Mouse (Mus musculus) forebrain, embryonic 14.5 days (tissue): ENCODE measurements around the gene Myo9b. TPM values are rescaled to one million over a fixed set of nuclear protein-coding genes. Genes with fewer than 3 reads are reported as not detected.
"Not testable (repeated sequence)": the region's sequence is repeated elsewhere in the genome, so short reads cannot be mapped to it uniquely, and the experiment has no call there.

Experiments used
- ATAC-seq: fragments of 200-750 bp; cut with Nextera tagmentation; 2 replicates; pipeline ENCODE4 v1.8.0; 2017; ENCODE audit warnings: mild to moderate bottlenecking, moderate library complexity
- DNase-seq: peaks from one replicate; pipeline ENCODE4 v3.0.0-alpha.2; 2015; ENCODE audit warnings: low spot score
- H3K27ac ChIP-seq: fragments of 300-500 bp; sonication (generic); 2 replicates; pipeline ENCODE4 v1.5.1; 2014; ENCODE audit warnings: low read depth, mild to moderate bottlenecking, control low read depth, low read length, moderate library complexity
- H3K27me3 ChIP-seq: fragments of 300-500 bp; sonication (generic); replicated peaks from 2 replicates; pipeline ENCODE4 v1.6.1; 2014; ENCODE audit warnings: low read length, control low read depth, mixed read lengths; ENCODE audit not compliant: control insufficient read depth, insufficient read depth
- H3K36me3 ChIP-seq: fragments of 300-500 bp; sonication (generic); 2 replicates; pipeline ENCODE4 v1.6.1; 2014; ENCODE audit warnings: low read length, control low read depth; ENCODE audit not compliant: control insufficient read depth, insufficient read depth
- H3K4me1 ChIP-seq: fragments of 300-500 bp; sonication (generic); 2 replicates; pipeline ENCODE4 v1.6.1; 2014; ENCODE audit warnings: antibody characterized with exemption, low read length, control low read depth; ENCODE audit not compliant: control insufficient read depth, insufficient read depth
- H3K4me2 ChIP-seq: fragments of 300-500 bp; sonication (generic); 2 replicates; pipeline ENCODE4 v1.6.1; 2014; ENCODE audit warnings: mild to moderate bottlenecking, control low read depth, low read length
- H3K4me3 ChIP-seq: fragments of 300-500 bp; sonication (generic); 2 replicates; pipeline ENCODE4 v1.5.1; 2014; ENCODE audit warnings: low read depth, low read length, control low read depth
- H3K9ac ChIP-seq: fragments of 300-500 bp; sonication (generic); 2 replicates; pipeline ENCODE4 v1.6.1; 2014; ENCODE audit warnings: mild to moderate bottlenecking, low read length, control low read depth, moderate library complexity
- H3K9me3 ChIP-seq: fragments of 300-500 bp; sonication (generic); replicated peaks from 2 replicates; pipeline ENCODE4 v1.6.1; 2016; ENCODE audit warnings: low read length, control low read depth, mixed read lengths; ENCODE audit not compliant: control insufficient read depth
- WGBS: fragments of 180-500 bp; shearing (Covaris S2); extraction: QIAGEN DNeasy Blood & Tissue Kit; methylation state at CpG from one replicate; pipeline ENCODE4 v1.1.7; 2014; 5-methylcytosine and 5-hydroxymethylcytosine counted together
- polyA plus RNA-seq: library from polyadenylated mRNA; unstranded; fragments of >200 nt; fragmentation: Nextera tagmentation; extraction: Ambion mirVana; gene quantifications from 2 replicates; pipeline ENCODE4 v1.2.1, GENCODE M21; 2014

Myo9b gene
- polyA plus RNA-seq, 1 experiment from 2014 or later: 11.8 TPM

DNA sequence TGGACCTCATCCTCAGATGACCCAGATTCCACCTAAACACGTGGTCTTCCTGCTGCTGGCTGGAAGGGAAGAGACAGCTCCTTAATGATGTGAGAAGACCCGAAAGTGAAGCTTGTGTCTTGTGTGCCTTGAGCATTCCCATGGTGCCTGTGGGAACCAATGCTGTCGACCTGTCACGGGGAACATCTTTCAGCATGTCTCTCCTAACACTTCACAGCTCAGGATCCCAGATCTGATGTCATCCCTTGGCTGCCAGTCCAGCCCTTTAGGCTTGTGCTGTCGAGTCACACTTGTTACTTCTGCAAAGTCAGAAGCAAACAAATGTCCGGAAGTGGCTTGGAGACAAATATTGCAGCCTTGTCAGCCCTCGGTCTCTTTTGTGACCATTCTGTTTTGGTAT, 16.6 kb downstream of the Myo9b start:
- no peak for ATAC-seq
- Histone ChIP-seq H3K36me3 (peaks cover 23% of the 10 kb centered on the region), H3K4me1 (no peaks in the 10 kb centered on the region), H3K9me3 (no peaks in the 10 kb centered on the region), H3K27me3 (no peaks in the 10 kb centered on the region), H3K9ac (no peak overlapping the region), H3K27ac (no peak overlapping the region), H3K4me3 (no peak overlapping the region), H3K4me2 (no peak overlapping the region)
- DNase-seq: no peak
- WGBS: 90% methylated on average over 7 of the region's 7 CpGs

DNA sequence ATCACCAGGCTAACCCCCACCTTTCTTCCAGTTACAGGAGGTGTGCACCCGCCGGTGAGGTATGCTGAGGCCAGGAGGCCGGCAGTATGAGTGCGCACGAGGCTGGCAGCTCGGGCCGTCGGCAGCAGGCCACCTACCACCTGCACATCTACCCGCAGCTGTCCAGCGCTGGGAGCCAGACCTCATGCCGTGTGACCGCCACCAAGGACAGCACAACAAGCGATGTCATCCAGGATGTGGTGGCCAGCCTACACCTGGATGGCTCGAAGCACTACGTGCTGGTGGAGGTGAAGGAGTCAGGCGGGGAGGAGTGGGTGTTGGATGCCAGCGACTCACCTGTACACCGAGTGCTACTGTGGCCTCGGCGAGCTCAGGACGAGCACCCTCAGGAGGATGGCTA, 17.7 kb downstream of the Myo9b start:
- 97% methylated on average over 21 of the region's 21 CpGs for WGBS
- H3K9ac ChIP-seq: no peak overlapping the region
- H3K4me1 ChIP-seq: no peaks in the 10 kb centered on the region
- no peak overlapping the region for H3K27ac ChIP-seq
- H3K9me3 ChIP-seq: no peaks in the 10 kb centered on the region
- peaks cover 29% of the 10 kb centered on the region for H3K36me3 ChIP-seq
- H3K27me3 ChIP-seq: no peaks in the 10 kb centered on the region
- DNase-seq: no peak
- ATAC-seq: no peak
- no peak overlapping the region for H3K4me3 ChIP-seq
- no peak overlapping the region for H3K4me2 ChIP-seq

DNA sequence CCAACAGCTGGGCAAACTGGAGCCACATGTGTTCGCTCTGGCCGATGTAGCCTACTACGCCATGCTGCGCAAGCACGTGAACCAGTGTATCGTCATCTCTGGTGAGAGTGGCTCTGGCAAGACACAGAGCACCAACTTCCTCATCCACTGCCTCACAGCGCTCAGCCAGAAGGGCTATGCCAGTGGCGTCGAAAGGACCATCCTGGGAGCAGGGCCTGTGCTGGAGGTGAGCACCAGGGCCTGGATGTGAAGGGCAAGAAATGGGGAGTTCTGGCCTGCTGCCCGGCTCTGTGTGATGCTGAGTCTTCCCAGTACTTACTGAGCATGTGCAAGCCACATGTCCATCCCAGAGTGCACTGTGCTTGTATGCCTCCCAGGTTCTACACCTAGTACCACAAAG, 18.4 kb downstream of the Myo9b start:
- Histone ChIP-seq H3K4me3 (no peak overlapping the region), H3K4me2 (no peak overlapping the region), H3K9me3 (no peaks in the 10 kb centered on the region), H3K9ac (no peak overlapping the region), H3K36me3 (peaks cover 29% of the 10 kb centered on the region), H3K27me3 (no peaks in the 10 kb centered on the region), H3K27ac (no peak overlapping the region), H3K4me1 (no peaks in the 10 kb centered on the region)
- ATAC-seq (no peak), DNase-seq (no peak)
- 95% methylated on average over 10 of the region's 10 CpGs for WGBS

DNA sequence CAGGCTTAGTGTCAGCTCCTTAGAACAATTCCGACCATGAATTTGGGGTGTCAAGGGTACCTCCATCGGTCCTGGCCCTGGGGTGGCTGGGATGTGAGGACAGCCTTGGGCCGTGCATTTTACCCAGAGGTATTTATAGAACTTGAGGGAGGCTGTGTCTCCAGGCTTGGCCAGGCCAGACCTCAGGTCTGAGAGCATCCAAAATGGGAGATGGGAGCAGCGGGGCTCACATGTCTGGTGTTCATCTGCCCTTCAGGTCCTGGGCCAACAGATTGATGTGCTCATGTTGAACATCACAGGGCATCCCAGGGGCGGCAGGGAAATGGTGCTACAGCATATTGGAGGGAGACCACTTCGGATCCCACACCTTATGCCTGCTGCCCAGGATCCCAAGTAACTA, 18.8 kb downstream of the Myo9b start:
- Histone ChIP-seq H3K4me2 (no peak overlapping the region), H3K4me3 (no peak overlapping the region), H3K27ac (no peak overlapping the region), H3K9me3 (no peaks in the 10 kb centered on the region), H3K36me3 (peaks cover 29% of the 10 kb centered on the region), H3K4me1 (no peaks in the 10 kb centered on the region), H3K27me3 (no peaks in the 10 kb centered on the region), H3K9ac (no peak overlapping the region)
- ATAC-seq: no peak
- WGBS: 97% methylated on average over 6 of the region's 6 CpGs
- DNase-seq: no peak

DNA sequence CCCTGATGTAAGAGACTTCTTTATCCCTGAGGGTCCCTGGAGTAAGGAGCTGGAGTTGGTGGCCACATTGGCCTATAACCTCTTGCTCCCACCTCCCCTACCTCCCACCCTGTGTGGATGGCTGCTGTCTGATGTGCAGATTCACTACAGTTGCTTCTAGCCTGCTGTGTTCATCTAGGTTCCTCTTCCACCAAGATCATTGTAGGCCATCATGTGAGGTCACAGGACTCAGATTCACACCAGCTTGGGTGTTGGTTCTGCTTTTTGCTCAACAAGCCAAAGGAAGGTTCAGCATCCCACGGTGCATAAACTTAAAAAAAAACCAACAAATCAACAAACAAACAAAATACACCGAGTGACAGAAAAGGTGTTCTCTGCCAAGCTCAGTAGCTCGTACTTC, 21.4 kb downstream of the Myo9b start:
- ATAC-seq: not testable (repeated sequence)
- 96% methylated on average over 3 of the region's 3 CpGs for WGBS

DNA sequence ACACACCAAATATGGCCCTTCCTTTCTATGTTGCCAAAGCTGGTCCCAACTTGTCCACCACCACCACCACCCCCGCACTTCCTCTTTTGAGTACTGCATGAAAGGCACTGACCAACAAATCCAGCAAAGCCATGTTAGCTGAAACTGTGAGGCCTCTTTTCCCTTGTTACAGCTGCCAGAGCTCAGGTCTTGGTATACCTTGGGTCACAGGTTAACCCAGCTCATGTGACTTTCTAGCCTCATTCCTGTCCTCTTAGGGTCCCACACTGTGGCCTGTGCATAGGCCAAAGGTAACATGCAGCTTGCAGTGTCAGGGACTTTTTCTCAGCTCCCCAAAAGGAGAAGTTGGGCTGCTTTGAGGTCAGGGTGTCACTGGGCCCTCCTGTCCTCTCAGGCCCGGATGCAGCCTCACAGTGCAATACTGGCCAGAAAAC, 23.7 kb downstream of the Myo9b start:
- ATAC-seq: no peak
- 96% methylated on average over 2 of the region's 2 CpGs for WGBS
- H3K4me1 ChIP-seq: no peaks in the 10 kb centered on the region

More for the DNA sequence above, 21.4 kb downstream of the Myo9b start:
- H3K36me3 ChIP-seq: peaks cover 38% of the 10 kb centered on the region
- not testable (repeated sequence) for H3K27ac ChIP-seq, H3K4me3 ChIP-seq, H3K4me1 ChIP-seq, DNase-seq, H3K27me3 ChIP-seq, H3K4me2 ChIP-seq, H3K9ac ChIP-seq, H3K9me3 ChIP-seq

DNA sequence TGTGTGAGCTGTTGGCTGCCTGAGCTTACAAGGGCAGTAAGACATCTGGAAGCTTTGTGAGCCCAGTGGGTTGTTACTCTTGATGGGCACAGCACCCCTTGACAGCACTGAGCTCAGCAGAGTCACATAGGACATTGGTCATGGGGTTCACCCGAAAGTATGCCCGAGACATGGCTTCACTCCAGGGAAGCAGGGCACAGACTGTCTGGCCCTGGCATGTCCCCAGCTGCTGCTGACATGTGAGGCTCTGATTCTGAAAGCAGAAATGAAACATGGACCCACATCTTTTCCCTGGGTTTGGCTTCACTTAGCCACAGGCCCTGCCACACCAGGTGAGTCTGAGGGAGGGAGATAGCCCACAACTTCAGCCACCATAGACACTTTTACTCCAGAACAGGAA, 24.3 kb downstream of the Myo9b start:
- ATAC-seq (no peak), DNase-seq (no peak)
- Histone ChIP-seq H3K9ac (no peak overlapping the region), H3K4me1 (no peaks in the 10 kb centered on the region), H3K27me3 (no peaks in the 10 kb centered on the region), H3K27ac (no peak overlapping the region), H3K9me3 (no peaks in the 10 kb centered on the region), H3K4me3 (no peak overlapping the region), H3K36me3 (peaks cover 19% of the 10 kb centered on the region; the same call in 1 of the 2 replicates), H3K4me2 (no peak overlapping the region)
- 96% methylated on average over 2 of the region's 2 CpGs for WGBS

More for the DNA sequence above, 23.7 kb downstream of the Myo9b start:
- Histone ChIP-seq H3K27me3 (no peaks in the 10 kb centered on the region), H3K9me3 (no peaks in the 10 kb centered on the region), H3K27ac (no peak overlapping the region), H3K4me3 (no peak overlapping the region), H3K4me2 (no peak overlapping the region), H3K9ac (no peak overlapping the region), H3K36me3 (peaks cover 22% of the 10 kb centered on the region)
- DNase-seq: no peak

DNA sequence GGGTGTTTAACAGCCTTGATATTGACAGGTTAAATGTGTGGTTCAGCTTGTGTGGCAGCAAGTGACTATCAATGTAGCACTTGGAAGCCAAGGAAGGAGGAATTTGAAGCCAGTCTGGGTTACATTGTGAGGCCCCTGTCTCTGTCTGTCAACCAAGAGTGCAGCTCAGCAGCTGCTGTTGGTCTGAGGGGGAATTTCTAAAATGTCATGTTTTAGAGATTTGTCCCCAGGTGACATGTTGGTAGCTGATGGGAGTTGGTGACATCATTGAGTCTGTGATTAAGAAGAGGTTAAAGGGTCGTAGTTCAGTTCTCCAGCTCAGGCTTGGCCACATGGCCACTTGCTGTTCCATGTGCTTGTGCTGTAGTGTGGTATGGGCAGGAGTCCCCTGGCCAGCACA, 24.9 kb downstream of the Myo9b start:
- H3K4me3 ChIP-seq: no peak overlapping the region
- H3K27ac ChIP-seq: no peak overlapping the region
- H3K9ac ChIP-seq: no peak overlapping the region
- H3K4me2 ChIP-seq: no peak overlapping the region
- DNase-seq (no peak), ATAC-seq (no peak)
- WGBS: 79% methylated on average over 1 of the region's 1 CpGs
- H3K9me3 ChIP-seq: no peaks in the 10 kb centered on the region
- no peaks in the 10 kb centered on the region for H3K27me3 ChIP-seq
- no peaks in the 10 kb centered on the region for H3K4me1 ChIP-seq
- H3K36me3 ChIP-seq: peaks cover 22% of the 10 kb centered on the region; the same call in 1 of the 2 replicates

DNA sequence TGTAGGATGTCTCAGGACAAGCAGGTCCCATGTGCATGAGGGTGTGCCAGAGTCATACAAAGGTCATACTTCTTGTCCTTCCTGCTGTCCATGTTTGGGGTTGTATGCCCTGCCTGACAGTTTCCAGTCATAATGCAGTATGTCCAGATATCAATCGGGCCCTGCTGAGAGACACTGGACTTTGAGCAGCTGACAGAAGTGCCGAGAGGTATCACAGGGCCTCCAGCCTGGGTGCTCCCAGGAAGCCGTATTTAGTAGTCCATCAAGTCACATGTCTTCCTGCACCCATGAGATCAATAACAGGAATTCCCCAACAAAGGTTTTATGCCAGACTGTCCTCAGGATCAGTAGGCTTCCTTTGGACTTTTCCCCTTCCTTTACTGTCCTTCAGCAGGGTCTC, 27.2 kb downstream of the Myo9b start:
- no peak overlapping the region for H3K4me2 ChIP-seq
- WGBS: 96% methylated on average over 3 of the region's 3 CpGs
- no peak overlapping the region for H3K27ac ChIP-seq
- H3K27me3 ChIP-seq: no peaks in the 10 kb centered on the region
- no peak overlapping the region for H3K4me3 ChIP-seq
- peaks cover 15% of the 10 kb centered on the region; the same call in 1 of the 2 replicates for H3K36me3 ChIP-seq
- H3K9ac ChIP-seq: no peak overlapping the region
- no peak for DNase-seq
- no peak for ATAC-seq
- H3K9me3 ChIP-seq: no peaks in the 10 kb centered on the region
- H3K4me1 ChIP-seq: no peaks in the 10 kb centered on the region
